Mouse (Mus musculus): Measurements from ENCODE around the gene Sdhaf3.

- TF ChIP-seq POLR2A (IDR thresholded peaks at IDR 0.05; ENCODE audit: borderline replicate concordance, insufficient read depth, low read length) (no peak), CTCF (IDR thresholded peaks at IDR 0.05; ENCODE audit: borderline replicate concordance, insufficient read depth, low read depth, low read length) (no peak)
These were observed 30.5 kb upstream of the Sdhaf3 start for GRCm38 (mm10) chr6:6925264-6925663.

All from cerebellum, adult 2 months (tissue).